Mouse (Mus musculus) myocyte (in vitro differentiated cells): Measurements from ENCODE around the gene Dars2.

ENCODE experiments used
- CEBPB ChIP-seq: IDR thresholded peaks from 2 replicates; pipeline ENCODE4 v1.6.1; 2011; ENCODE audit warnings: mild to moderate bottlenecking, moderate library complexity; ENCODE audit not compliant: poor library complexity, insufficient read depth, severe bottlenecking
- MAX ChIP-seq: IDR thresholded peaks from one replicate; pipeline ENCODE4 v1.6.1; 2011; ENCODE audit warnings: low read depth, mild to moderate bottlenecking, control low read depth
- MYOG ChIP-seq, 3 experiments: IDR thresholded peaks; one replicate each; pipeline ENCODE4 v1.6.1; 2011; ENCODE audit warnings: control low read depth in 2 of 3, low read depth in 2 of 3, mild to moderate bottlenecking in 2 of 3; ENCODE audit not compliant: insufficient read length in 2 of 3, control insufficient read depth in 1 of 3, insufficient read depth in 1 of 3
- POLR2A ChIP-seq: IDR thresholded peaks from one replicate; pipeline ENCODE4 v1.6.1; 2011; ENCODE audit warnings: low read depth, mild to moderate bottlenecking, control low read depth, moderate library complexity; ENCODE audit not compliant: insufficient read length
- POLR2AphosphoS2 ChIP-seq: IDR thresholded peaks from one replicate; pipeline ENCODE4 v1.6.1; 2011; ENCODE audit warnings: low read depth, control low read depth; ENCODE audit not compliant: insufficient read length
- TCF12 ChIP-seq: IDR thresholded peaks from one replicate; pipeline ENCODE4 v1.6.1; 2011; ENCODE audit warnings: mild to moderate bottlenecking, control low read depth; ENCODE audit not compliant: poor library complexity, insufficient read depth, severe bottlenecking
- USF1 ChIP-seq: IDR thresholded peaks from one replicate; pipeline ENCODE4 v1.6.1; 2011; ENCODE audit warnings: low read depth, mild to moderate bottlenecking, control low read depth, moderate library complexity

DNA sequence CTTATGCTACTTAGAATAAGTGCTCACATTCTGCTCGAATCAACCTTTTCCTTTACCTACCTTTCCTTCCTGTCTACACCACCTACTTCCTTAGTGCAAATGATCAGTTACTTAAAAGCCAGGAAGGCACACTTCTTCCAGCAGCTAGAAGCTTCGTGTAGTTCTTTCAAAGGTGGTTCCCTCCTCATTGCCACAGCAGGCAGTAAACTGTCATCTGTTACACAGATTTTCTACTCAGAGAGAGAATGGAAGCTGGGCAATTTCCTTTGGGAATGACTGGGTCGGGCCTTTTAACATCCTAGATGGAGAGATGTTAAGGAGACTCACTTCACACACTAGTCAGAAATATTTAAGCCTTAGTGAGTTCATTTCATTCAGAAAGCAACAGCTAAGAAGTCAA, 64.9 kb downstream of the Dars2 start:
- TF ChIP-seq MAX, result no peak
- no peak for TF ChIP-seq MYOG (IDR thresholded peaks at IDR 0.05; ENCODE audit: control insufficient read depth in 1 of 3, insufficient read depth in 1 of 3, insufficient read length in 2 of 3, low read depth in 2 of 3)
- TF ChIP-seq POLR2A, result no peak
- no peak for TF ChIP-seq CEBPB
- TF ChIP-seq TCF12, result no peak
- no peak for TF ChIP-seq POLR2AphosphoS2
- no peak for TF ChIP-seq USF1
